Mouse (Mus musculus): ENCODE results near the gene Nmur1. TPM values are rescaled to one million over a fixed set of nuclear protein-coding genes. Genes with fewer than 3 reads are reported as not detected.
"Not testable (repeated sequence)": the region's sequence is repeated elsewhere in the genome, so short reads cannot be mapped to it uniquely, and the experiment has no call there.

Gene Nmur1
- under 1 TPM; 0.25 to 0.53 TPM for total RNA-seq (2021)
- long read RNA-seq, experiment 1, result 0 reads
- long read RNA-seq, experiment 2, result 0 reads

DNA sequence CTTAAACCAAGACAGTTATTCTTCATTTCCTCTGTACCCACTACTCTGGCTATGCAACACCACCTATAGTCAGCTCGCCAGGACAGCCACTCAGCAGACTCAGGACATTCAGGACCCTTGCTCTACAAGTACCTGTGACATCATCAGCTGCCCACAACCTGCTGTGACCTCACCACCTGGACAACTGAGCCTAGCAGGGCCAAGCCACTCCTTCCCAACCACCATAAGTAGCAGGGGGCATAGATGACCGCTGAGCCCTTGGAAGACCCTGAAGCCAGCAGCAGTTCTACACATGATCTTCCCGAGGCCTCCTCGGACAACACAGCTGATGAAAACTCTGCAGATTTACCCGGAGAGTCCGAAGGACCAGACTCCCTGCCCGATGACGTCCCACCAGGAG is at the start of gene Nmur1, which contains the start of gene Tex44:
Nmur1 (minus strand) TSS at position 101 of the 400 bp plus-strand sequence.
Tex44 (plus strand) TSS at position 202 of the 400 bp plus-strand sequence.
- no peak for DNase-seq (ENCODE audit: low spot score in 2 of 2)
- intact Hi-C loops (cut with DNase I), result no loop called here

DNA sequence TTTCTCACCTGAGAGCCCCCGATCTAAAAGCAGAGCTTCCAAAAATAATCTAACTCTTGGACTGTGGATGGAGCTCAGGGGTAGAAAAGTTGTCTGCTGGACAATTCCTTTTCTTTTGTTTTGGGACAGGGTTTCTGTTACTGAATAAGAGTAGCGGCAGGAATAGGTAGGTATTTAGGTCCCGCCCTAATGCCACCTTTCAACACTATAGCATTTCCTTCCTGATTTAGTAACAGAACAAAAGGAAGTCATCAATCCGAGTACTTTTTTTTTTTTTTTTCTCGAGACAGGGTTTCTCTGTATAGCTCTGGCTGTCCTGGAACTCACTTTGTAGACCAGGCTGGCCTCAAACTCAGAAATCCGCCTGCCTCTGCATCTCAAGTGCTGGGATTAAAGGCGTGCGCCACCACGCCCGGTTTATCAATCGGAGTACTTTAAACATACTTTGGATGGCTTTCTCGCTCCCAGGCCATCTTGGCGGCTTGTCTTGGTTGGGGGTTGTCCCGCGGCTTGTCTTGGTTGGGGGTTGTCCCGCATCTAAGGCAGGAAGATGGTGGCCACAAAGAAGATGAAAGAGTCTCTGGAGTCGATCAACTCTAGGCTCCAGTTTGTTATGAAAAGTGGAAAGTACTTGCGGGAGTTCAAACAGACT is 47.2 kb upstream of the Nmur1 start:
- intact Hi-C loops (cut with DNase I), result no loop called here
- no peak for DNase-seq (ENCODE audit: low spot score in 2 of 2)

DNA sequence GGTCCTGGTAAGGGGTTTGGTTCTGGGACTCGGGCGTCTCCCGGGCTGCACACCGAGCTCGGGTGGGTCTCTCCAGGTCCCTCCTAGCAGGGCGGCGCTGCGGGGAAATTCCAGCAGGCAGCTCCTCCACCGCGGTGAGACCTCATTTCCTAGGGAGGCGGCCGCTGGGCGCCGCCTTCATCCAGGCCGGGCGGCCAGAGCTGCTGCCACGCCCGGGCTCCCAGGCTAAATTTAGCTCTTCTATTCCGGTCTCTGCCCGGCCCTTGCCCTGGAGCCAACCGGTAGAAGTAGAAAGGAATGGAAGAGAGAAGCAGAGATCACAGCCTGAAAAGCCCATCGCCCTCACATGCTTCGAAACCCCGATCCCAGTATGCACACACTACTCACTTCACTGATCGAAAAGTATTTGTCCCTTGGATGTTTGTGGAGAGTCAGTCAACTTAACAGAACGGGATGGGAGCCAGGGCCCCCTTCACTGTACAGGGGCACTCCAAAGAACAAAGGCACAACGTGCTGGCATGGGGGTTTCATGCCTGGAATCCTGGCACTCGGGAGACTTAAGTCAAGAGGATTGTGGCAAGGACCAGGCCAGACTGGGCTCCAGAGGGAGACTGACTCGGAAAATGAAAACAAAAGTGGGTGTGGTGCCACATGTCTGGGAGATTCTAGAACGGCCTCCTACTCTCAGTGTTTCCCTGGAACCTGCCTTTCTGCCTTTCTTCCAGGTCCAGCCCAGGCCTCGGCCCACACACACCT is 46.3 kb upstream of the Nmur1 start:
- no peak for DNase-seq (ENCODE audit: low spot score in 2 of 2)
- intact Hi-C loops (cut with DNase I), result no loop called here

DNA sequence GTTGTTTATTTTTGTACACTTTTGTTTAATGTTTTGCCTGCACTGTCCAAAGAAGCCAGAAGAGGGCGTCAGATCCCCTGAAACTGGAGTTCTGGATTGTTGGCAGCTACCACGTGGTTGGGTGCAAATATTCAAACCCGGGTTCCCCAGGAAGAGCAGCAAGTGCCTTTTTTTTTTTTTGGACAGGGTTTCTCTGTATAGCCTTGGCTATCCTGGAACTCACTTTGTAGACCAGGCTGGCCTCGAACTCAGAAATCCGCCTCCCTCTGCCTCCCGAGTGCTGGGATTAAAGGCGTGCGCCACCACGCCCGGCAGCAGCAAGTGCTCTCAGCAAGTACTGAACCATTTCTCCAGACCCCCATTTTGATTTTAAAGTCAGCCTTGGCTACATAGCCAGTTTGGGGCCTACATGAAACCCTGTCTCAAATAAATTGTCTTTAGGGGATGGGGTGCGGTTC is 45.5 kb upstream of the Nmur1 start:
- intact Hi-C loops (cut with DNase I), result not testable (repeated sequence)

DNA sequence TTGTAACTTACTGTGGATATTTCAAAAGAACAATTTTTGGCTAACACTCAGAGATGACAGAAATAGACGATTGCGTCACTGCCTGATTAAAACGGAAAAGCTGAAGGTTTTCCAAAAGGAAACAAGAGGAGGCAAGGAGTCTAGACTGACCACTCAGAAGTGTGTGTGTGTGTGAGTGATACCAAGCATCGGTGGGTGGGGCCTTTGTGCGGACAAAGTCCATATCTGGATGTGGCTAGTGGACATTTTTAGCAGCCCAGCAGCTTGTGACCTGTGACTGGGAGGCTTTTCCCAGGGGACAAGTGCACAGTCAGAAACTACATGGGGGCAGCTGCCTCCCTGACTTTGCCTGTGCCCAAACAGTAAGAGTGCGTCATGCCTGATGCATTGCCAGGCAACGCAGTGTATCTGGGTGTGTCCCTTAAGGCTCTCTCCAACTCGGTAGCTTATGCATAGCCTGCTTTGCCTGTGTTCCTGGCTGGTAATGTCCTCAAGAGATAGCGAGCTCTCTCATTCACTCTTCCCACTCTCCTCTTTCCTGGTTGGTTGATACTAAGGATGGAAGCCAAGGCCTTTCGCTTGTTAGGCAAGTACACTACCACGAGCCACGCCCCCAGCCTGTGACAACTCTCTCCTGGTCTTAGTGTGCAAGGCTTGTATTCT is 44.6 kb upstream of the Nmur1 start:
- intact Hi-C loops (cut with DNase I), result no loop called here
- peak; percentile 58 to 86 for DNase-seq (ENCODE audit: low spot score in 2 of 2)

More for the DNA sequence above, 45.5 kb upstream of the Nmur1 start:
- DNase-seq (ENCODE audit: low spot score in 2 of 2), result not testable (repeated sequence)

DNA sequence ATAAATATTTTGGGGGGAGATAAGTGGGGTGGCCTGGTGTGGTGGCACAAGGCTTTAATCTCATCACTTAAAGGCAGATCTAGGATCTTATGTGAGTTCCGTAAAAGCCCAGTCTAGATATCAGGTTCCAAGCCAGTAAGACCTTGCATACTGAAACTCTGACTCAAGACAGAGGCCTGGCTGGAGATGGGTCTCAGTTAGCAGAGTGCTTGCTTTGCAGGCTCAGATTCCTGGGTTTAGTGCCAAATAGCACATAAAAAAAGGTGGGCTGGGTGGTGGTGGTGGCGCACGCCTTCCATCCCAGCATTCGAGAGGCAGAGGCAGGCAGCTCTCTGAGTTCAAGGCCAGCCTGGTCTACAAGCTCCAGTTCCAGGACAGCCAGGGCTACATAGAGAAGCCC is 43.8 kb upstream of the Nmur1 start:
- intact Hi-C loops (cut with DNase I), result no loop called here
- no peak for DNase-seq (ENCODE audit: low spot score in 2 of 2)

- intact Hi-C loops (cut with DNase I), result no loop called here
- DNase-seq (ENCODE audit: low spot score in 2 of 2), result no peak
Observed at GRCm38 (mm10) chr1:86467416-86467815, 41.4 kb upstream of the Nmur1 start.

DNA sequence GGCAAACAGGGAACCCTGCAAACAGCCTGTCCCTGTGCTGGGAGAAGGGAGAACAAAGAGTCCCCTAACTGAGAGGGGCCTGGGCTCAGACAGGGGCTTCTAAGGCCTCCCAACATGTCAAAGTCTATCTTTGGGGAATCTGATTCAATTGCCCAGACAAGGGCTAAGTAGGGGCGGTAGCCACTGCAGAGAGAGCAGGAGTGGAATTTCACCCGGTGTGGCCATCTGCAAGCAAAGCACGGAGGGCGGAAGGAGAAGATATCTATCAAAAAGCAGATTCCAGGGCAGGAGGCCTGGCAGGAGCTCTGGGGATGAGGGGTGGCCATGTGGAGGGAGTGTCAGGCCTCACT is 38.8 kb upstream of the Nmur1 start:
- intact Hi-C loops (cut with DNase I), result no loop called here
- no peak for DNase-seq (ENCODE audit: low spot score in 2 of 2)

GRCm38 (mm10) chr1:86464223-86464874 is 38.3 kb upstream of the Nmur1 start:
- no peak for DNase-seq (ENCODE audit: low spot score in 2 of 2)
- intact Hi-C loops (cut with DNase I), result no loop called here

DNA sequence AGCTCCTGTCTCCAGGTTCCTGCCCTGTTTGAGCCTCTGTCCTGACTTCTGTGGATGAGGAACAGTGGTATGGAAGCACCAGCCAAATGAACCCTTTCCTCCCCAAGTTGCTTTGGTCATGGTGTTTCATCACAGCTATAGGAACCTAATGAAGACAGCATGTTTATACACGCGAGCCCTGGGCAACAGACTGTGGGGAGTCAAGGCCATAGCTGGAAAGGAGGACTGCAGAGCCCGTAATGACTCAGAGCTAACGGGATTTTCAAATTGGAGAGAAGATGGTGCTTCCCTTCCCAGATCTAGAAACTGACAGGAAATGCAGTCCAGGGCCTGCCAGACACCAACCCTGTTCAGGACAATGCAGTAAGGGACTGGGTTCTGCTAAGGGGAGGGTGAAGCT is 33.3 kb upstream of the Nmur1 start:
- intact Hi-C loops (cut with DNase I), result no loop called here
- no peak for DNase-seq (ENCODE audit: low spot score in 2 of 2)

DNA sequence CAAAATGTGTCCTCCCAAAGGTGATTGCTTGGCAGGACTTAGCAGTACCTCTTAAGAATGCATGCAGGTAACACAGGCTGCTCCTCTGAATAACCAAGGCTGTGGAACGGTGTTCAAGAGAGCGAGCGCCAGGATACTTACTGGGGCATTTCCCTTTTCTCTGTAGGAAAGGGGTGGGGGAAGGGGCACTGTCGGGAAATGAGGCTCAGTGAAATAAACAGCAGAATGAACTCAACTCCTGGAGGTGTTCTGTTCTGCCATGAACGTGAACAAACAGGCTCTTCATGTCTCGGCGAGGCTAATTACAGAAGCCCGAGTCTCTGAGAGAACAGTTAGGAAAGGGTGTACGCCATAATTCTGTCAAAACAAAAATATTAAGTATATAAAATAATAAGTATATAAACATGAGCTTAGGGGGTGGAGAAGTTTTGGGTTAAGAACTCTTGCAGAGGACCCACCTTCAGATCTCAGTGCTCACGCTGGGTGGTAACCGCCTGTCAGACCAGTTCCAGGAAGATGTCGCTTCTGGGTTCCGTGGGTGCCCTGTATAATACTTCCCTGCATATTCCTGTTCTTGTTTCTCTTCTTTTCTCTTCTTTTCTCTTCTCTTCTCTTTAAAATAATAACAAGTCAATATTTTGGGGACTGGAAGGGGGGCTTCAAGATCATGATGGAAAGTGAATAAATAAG is 31.0 kb upstream of the Nmur1 start:
- intact Hi-C loops (cut with DNase I), result no loop called here
- DNase-seq (ENCODE audit: low spot score in 2 of 2), result no peak

DNA sequence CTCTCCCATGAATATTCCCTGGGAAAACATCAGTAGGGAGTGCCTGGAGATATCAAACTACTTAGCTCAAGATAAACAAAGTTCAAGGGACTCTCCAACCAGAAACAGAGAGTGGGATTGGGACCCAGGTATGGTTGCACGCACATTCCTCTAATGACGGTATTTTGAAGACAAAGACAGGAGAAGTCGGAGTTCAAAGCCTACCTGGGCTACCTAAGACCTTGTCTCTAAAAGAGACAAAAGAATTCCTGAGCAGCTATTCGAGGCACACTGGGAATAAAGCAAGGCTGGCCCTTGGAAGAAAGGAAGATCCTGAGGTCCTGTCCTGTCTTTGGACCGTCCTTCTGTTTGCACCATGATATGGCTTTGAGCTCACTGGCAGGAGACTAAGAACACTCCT is 26.7 kb upstream of the Nmur1 start:
- intact Hi-C loops (cut with DNase I), result no loop called here
- no peak for DNase-seq (ENCODE audit: low spot score in 2 of 2)

GRCm38 (mm10) chr1:86449966-86450365 is 23.9 kb upstream of the Nmur1 start:
- intact Hi-C loops (cut with DNase I), result no loop called here
- DNase-seq (ENCODE audit: low spot score in 2 of 2), result no peak

DNA sequence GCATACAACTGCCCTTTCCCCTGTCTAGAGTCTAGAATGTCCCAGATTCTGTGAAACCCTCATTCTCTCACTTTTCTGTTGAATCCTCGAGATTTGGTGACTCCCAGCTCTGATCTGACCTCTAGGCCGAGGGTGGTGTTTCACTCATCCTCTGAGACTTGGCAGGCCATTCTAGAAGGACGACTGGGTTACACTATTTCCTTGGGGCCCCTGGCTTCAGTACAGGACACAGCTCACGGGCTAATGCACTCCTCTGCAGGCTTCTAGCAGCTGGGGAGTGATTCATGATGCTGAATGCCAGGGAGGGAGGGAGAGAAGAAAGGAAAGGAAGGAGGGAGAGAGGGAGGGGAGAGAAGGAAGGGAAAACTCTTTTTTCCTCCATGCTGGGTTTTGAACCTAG is 22.2 kb upstream of the Nmur1 start:
- intact Hi-C loops (cut with DNase I), result no loop called here

DNA sequence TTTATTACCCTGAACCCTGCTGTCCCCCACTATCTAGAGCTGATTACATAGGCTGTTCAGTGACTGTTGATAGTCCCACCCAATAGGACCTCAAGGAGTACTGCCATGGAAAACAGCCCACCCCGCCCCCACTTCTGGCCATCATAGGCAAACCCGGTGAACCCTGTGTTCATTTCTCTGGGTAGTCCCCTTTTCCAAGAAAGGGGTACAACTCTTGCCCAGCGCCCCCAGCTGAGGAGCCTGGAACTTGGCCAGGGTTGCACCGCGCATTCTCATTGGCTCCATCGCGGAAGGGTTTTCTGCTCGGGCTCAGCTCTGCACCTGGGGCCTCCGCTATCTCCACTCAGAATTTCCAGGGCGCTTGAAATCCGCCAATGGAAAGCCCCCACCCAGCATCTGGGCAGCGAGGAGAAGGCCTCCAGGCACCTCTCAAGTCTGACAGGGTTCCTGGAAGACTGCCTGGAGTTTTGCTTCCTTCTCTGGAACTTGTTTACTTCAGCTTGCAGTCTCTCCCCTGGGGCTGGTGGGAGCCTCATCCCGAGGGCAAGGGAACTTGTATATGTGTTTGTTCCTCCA is 21.7 kb upstream of the Nmur1 start:
- intact Hi-C loops (cut with DNase I), result no loop called here
- no peak for DNase-seq (ENCODE audit: low spot score in 2 of 2)

More for the DNA sequence above, 22.2 kb upstream of the Nmur1 start:
- no peak for DNase-seq (ENCODE audit: low spot score in 2 of 2)

GRCm38 (mm10) chr1:86443386-86444172 is 17.6 kb upstream of the Nmur1 start:
- intact Hi-C loops (cut with DNase I), result no loop called here

DNA sequence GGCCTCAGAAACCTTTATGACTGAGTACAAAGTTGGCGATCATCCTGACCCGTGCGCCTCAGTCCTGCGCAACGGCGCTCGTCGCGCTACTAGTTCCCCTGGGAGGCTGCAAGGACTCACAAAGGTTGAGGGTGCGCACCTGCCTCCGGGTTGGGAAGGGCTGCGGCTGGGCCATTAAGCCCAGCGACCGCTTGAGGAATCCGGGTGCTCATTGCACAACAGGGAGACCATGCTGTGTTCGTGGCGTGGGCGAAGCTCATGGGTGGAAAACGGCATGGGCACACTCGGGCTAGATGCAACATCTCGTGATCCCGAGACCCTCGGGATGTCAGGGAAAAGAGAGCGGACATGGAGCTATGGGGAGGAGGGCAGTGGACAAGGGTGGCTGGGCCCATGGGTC is 16.8 kb upstream of the Nmur1 start:
- DNase-seq (ENCODE audit: low spot score in 2 of 2), result no peak
- intact Hi-C loops (cut with DNase I), result loop anchor here (1.0 kb wide), 1 partner anchor 44 kb away; no protein-coding TSS in a partner anchor

More at GRCm38 (mm10) chr1:86443386-86444172, 17.6 kb upstream of the Nmur1 start:
- no peak for DNase-seq (ENCODE audit: low spot score in 2 of 2)

Measured in left cerebral cortex, postnatal 14 days (tissue).